Comparison of ENCODE assay signal across 10 mouse cellular contexts in genomic region chr12:3886601-3887000, GRCm38 (mm10).
A peak's percentile ranks its signal among the peaks of the same experiment; 100 is the strongest.
DNase-seq lines count a peak whose midpoint lies in the region; ATAC-seq and TF ChIP-seq lines count a peak whose summit lies in the region.
"Had no signal": no experiment of that assay in that cellular context is flagged by ENCODE, and none has a peak within 500 bp of the region (broad histone marks: within the 10 kb centered on the region; RNA-seq: fewer than 3 reads in every experiment).

No protein-coding gene starts in this region.

- peaks cover 79% of the 10 kb centered on the region for H3K4me1 ChIP-seq in heart, embryonic 15.5 days (replicated peaks)
- H3K4me1 ChIP-seq in heart, adult 2 months (ENCODE audit: control insufficient read depth, insufficient read depth, low read length) = peaks cover 16% of the 10 kb centered on the region
- peaks cover 96% of the 10 kb centered on the region for H3K4me1 ChIP-seq in E14TG2a.4 (replicated peaks; ENCODE audit: low read depth, low read length)
- H3K4me1 ChIP-seq in forebrain, embryonic 10.5 days = peaks cover 83% of the 10 kb centered on the region
- H3K4me1 ChIP-seq in limb, embryonic 12.5 days (replicated peaks) = peaks cover 76% of the 10 kb centered on the region

- peak overlapping the region; percentile 92; the same call in 1 of the 2 replicates for H3K27ac ChIP-seq in heart, embryonic 15.5 days
- H3K27ac ChIP-seq in heart, adult 2 months = no peak overlapping the region
- peak overlapping the region; percentile 82 for H3K27ac ChIP-seq in forebrain, embryonic 10.5 days
- peak overlapping the region; percentile 87 for H3K27ac ChIP-seq in limb, embryonic 12.5 days

- H3K36me3 ChIP-seq in heart, embryonic 15.5 days = peaks cover 7% of the 10 kb centered on the region; the same call in 1 of the 2 replicates
- no peaks in the 10 kb centered on the region; the same call in 1 of the 2 replicates for H3K36me3 ChIP-seq in heart, adult 2 months (ENCODE audit: control insufficient read depth, insufficient read depth, low read length)
- H3K36me3 ChIP-seq in E14TG2a.4 (ENCODE audit: insufficient read depth, low read length) = no peaks in the 10 kb centered on the region
- H3K36me3 ChIP-seq in forebrain, embryonic 10.5 days (replicated peaks) = 0 out of 2 replicates have a peak, but pooled peaks cover 2% of the 10 kb centered on the region
- peaks cover 32% of the 10 kb centered on the region for H3K36me3 ChIP-seq in limb, embryonic 12.5 days

- no peak for TF ChIP-seq EP300 in heart, adult 2 months (IDR thresholded peaks at IDR 0.05; ENCODE audit: insufficient read depth, low read depth, low read length)

- TF ChIP-seq POLR2A in heart, adult 2 months (IDR thresholded peaks at IDR 0.05; ENCODE audit: insufficient read depth, low read depth, low read length) = no peak

- 63% methylated on average over 2 of the region's 2 CpGs for WGBS in heart, embryonic 15.5 days
- WGBS in heart, adult 2 months = 58% methylated on average over 2 of the region's 2 CpGs
- 30% methylated on average over 2 of the region's 2 CpGs for WGBS in forebrain, embryonic 10.5 days
- 37% methylated on average over 2 of the region's 2 CpGs for WGBS in limb, embryonic 12.5 days

- no peaks in the 10 kb centered on the region for H3K27me3 ChIP-seq in heart, embryonic 15.5 days
- H3K27me3 ChIP-seq in heart, adult 2 months (ENCODE audit: control insufficient read depth, insufficient read depth, low read length) = no peaks in the 10 kb centered on the region
- H3K27me3 ChIP-seq in E14TG2a.4 (ENCODE audit: insufficient read depth, low read length) = no peaks in the 10 kb centered on the region
- H3K27me3 ChIP-seq in forebrain, embryonic 10.5 days (ENCODE audit: poor library complexity, severe bottlenecking) = peaks cover 38% of the 10 kb centered on the region
- H3K27me3 ChIP-seq in limb, embryonic 12.5 days = no peaks in the 10 kb centered on the region

- intact Hi-C loops in heart, adult 2 months (cut with DNase I) = no loop called here

- no peak for DNase-seq in heart, adult 2 months
- DNase-seq in forebrain, embryonic 10.5 days (ENCODE audit: extremely low spot score, low spot score) = no peak
- DNase-seq in frontal cortex, postnatal 36 days (ENCODE audit: low spot score in 2 of 2) = no peak
- no peak for DNase-seq in cerebellum, postnatal 4 days (ENCODE audit: low spot score in 2 of 2)
- no peak for DNase-seq in left cerebral cortex, adult 9 months (ENCODE audit: low spot score in 2 of 2)
- DNase-seq: retina, postnatal 1 day had no signal

- H3K4me3 ChIP-seq in heart, embryonic 15.5 days = no peak overlapping the region
- H3K4me3 ChIP-seq in heart, adult 2 months = no peak overlapping the region
- peak overlapping the region; percentile 59 for H3K4me3 ChIP-seq in E14TG2a.4 (replicated peaks; ENCODE audit: low read length)
- H3K4me3 ChIP-seq in forebrain, embryonic 10.5 days = no peak overlapping the region
- no peak overlapping the region for H3K4me3 ChIP-seq in limb, embryonic 12.5 days (replicated peaks)

- no peak for ATAC-seq in heart, embryonic 15.5 days (replicated peaks; ENCODE audit: insufficient number of reproducible peaks, insufficient read depth, low FRiP score, low read depth)
- ATAC-seq in limb, embryonic 12.5 days (ENCODE audit: insufficient number of reproducible peaks, insufficient read depth, low FRiP score, low TSS enrichment, low read depth) = no peak
- ATAC-seq: inflammation-experienced regulatory T-cells, adult 6 months had no signal

- no peak for TF ChIP-seq CTCF in heart, adult 2 months (IDR thresholded peaks at IDR 0.05)
- TF ChIP-seq CTCF in E14TG2a.4 (conservative IDR thresholded peaks at IDR 0.05; ENCODE audit: low read length) = no peak

- no peak overlapping the region for H3K4me2 ChIP-seq in heart, embryonic 15.5 days
- H3K4me2 ChIP-seq in limb, embryonic 12.5 days = no peak overlapping the region

- H3K9me3 ChIP-seq in heart, embryonic 15.5 days (replicated peaks) = no peaks in the 10 kb centered on the region
- no peaks in the 10 kb centered on the region for H3K9me3 ChIP-seq in E14TG2a.4 (ENCODE audit: low read length)
- no peaks in the 10 kb centered on the region for H3K9me3 ChIP-seq in forebrain, embryonic 10.5 days
- no peaks in the 10 kb centered on the region for H3K9me3 ChIP-seq in limb, embryonic 12.5 days

- H3K79me2 ChIP-seq in heart, adult 2 months (replicated peaks; ENCODE audit: control insufficient read depth, insufficient read depth, low read length) = no peaks in the 10 kb centered on the region

- H3K9ac ChIP-seq in heart, embryonic 15.5 days = no peak overlapping the region
- no peak overlapping the region for H3K9ac ChIP-seq in heart, adult 2 months (ENCODE audit: low read depth, low read length)
- no peak overlapping the region for H3K9ac ChIP-seq in limb, embryonic 12.5 days (replicated peaks)
